Mouse (Mus musculus): Measurements from ENCODE around the gene Ccdc61. TPM values are rescaled to one million over a fixed set of nuclear protein-coding genes. Genes with fewer than 3 reads are reported as not detected.

Ccdc61 gene
- polyA plus RNA-seq, 1 experiment = 40.4 TPM

DNA sequence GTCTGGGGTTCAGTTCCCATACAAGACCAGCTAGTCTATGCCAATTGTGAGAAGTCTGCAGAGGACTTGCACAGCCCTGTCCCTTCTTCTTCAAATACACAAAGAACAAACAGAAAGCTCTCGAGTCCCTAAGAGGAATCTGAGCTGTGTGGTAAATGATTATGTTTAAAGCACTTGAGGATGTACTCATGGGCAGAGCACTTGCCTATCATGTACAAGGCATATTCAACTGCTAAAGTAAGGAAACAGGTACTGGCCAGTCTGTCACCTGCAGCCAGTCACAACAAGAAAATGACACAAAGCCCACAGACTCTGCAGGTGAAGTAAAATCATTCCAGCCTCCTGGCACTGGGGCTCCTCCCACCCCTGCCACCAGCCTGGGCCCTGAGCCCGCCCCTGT lies 9.7 kb downstream of the Ccdc61 start:
- 78% methylated on average over 2 of the region's 2 CpGs for WGBS
- no peak overlapping the region for H3K27ac ChIP-seq (ENCODE audit: control insufficient read depth, insufficient read depth, low read depth, low read length, poor library complexity)
- TF ChIP-seq POLR2A (IDR thresholded peaks at IDR 0.05; ENCODE audit: borderline replicate concordance, control insufficient read depth, low read depth, low read length) (no peak), CTCF (IDR thresholded peaks at IDR 0.05; ENCODE audit: control insufficient read depth, insufficient read depth, low read length) (no peak)
- no peaks in the 10 kb centered on the region for H3K4me1 ChIP-seq (ENCODE audit: control insufficient read depth, insufficient read depth, low read length)
- no peak overlapping the region for H3K4me3 ChIP-seq (replicated peaks; ENCODE audit: control insufficient read depth, low read depth, low read length)

DNA sequence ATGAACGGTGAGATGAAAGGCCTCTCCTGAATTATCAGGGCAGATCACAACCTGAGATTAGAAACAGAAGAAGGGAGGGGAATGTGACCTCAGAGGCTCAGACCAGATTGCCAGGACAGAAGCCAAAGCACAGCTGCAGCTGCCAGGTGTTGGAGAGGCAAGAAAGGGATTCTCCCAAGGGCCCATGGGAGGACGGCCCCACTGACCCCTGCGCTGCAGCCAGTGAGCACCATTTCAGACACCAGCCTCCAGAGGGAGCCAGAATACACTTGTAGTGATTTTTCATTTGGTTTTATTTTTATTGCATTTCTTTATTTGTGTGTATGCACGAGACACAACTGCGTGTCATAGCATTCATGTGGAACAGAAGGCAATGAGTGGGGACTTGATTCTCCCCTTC lies 13.7 kb downstream of the Ccdc61 start:
- no peak overlapping the region for H3K27ac ChIP-seq (ENCODE audit: control insufficient read depth, insufficient read depth, low read depth, low read length, poor library complexity)
- WGBS = 59% methylated on average over 5 of the region's 5 CpGs
- no peaks in the 10 kb centered on the region; the same call in 1 of the 2 replicates for H3K4me1 ChIP-seq (ENCODE audit: control insufficient read depth, insufficient read depth, low read length)
- H3K4me3 ChIP-seq (replicated peaks; ENCODE audit: control insufficient read depth, low read depth, low read length) = no peak overlapping the region
- TF ChIP-seq POLR2A (IDR thresholded peaks at IDR 0.05; ENCODE audit: borderline replicate concordance, control insufficient read depth, low read depth, low read length) = no peak
- peak; percentile 18; the same call in 1 of the 2 replicates for TF ChIP-seq CTCF (IDR thresholded peaks at IDR 0.05; ENCODE audit: control insufficient read depth, insufficient read depth, low read length)

- WGBS = 9% methylated on average over 41 of the region's 41 CpGs
- TF ChIP-seq CTCF (IDR thresholded peaks at IDR 0.05; ENCODE audit: control insufficient read depth, insufficient read depth, low read length) (no peak), POLR2A (IDR thresholded peaks at IDR 0.05; ENCODE audit: borderline replicate concordance, control insufficient read depth, low read depth, low read length) (peak; percentile 17; the same call in 1 of the 2 replicates)
Measured at GRCm38 (mm10) chr7:18893651-18894430, 16.4 kb downstream of the Ccdc61 start.

DNA sequence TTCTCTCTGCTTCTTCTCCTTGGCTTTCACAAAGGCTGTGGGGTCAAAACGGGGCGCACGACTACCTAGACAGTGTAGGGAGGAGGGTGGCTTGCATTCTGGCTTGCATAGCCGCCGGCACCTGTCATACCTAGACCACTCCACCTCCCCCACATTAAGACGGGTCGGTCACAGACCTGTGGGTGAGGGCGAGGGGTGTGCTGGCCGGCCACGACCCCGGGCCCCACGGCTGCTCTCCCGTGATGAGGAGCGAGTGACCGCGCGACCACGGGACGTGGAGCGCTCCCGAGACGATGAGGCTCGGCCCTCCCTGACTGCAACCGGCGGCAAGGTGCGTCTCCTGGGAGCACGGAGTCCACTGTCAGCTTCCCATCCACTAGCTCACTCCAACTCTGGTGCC lies 17.2 kb downstream of the Ccdc61 start:
- no peak overlapping the region for H3K4me3 ChIP-seq (replicated peaks; ENCODE audit: control insufficient read depth, low read depth, low read length)
- H3K4me1 ChIP-seq (ENCODE audit: control insufficient read depth, insufficient read depth, low read length) = no peaks in the 10 kb centered on the region; the same call in 1 of the 2 replicates
- no peak overlapping the region for H3K27ac ChIP-seq (ENCODE audit: control insufficient read depth, insufficient read depth, low read depth, low read length, poor library complexity)
- no peak for TF ChIP-seq POLR2A (IDR thresholded peaks at IDR 0.05; ENCODE audit: borderline replicate concordance, control insufficient read depth, low read depth, low read length)
- no peak for TF ChIP-seq CTCF (IDR thresholded peaks at IDR 0.05; ENCODE audit: control insufficient read depth, insufficient read depth, low read length)
- WGBS = 50% methylated on average over 27 of the region's 27 CpGs

More at GRCm38 (mm10) chr7:18893651-18894430, 16.4 kb downstream of the Ccdc61 start:
- H3K4me1 ChIP-seq (ENCODE audit: control insufficient read depth, insufficient read depth, low read length) = no peaks in the 10 kb centered on the region; the same call in 1 of the 2 replicates
- no peak overlapping the region for H3K4me3 ChIP-seq (replicated peaks; ENCODE audit: control insufficient read depth, low read depth, low read length)
- no peak overlapping the region for H3K27ac ChIP-seq (ENCODE audit: control insufficient read depth, insufficient read depth, low read depth, low read length, poor library complexity)

GRCm38 (mm10) chr7:18891872-18892599 lies 18.2 kb downstream of the Ccdc61 start:
- Histone ChIP-seq H3K27ac (ENCODE audit: control insufficient read depth, insufficient read depth, low read depth, low read length, poor library complexity) (no peak overlapping the region), H3K4me3 (replicated peaks; ENCODE audit: control insufficient read depth, low read depth, low read length) (peak overlapping the region; percentile 11), H3K4me1 (ENCODE audit: control insufficient read depth, insufficient read depth, low read length) (no peaks in the 10 kb centered on the region; the same call in 1 of the 2 replicates)
- WGBS = 10% methylated on average over 33 of the region's 33 CpGs
- TF ChIP-seq CTCF (IDR thresholded peaks at IDR 0.05; ENCODE audit: control insufficient read depth, insufficient read depth, low read length) (peak; percentile 85), POLR2A (IDR thresholded peaks at IDR 0.05; ENCODE audit: borderline replicate concordance, control insufficient read depth, low read depth, low read length) (0 out of 2 replicates have a peak, but pooled peaks have one; percentile 18)

DNA sequence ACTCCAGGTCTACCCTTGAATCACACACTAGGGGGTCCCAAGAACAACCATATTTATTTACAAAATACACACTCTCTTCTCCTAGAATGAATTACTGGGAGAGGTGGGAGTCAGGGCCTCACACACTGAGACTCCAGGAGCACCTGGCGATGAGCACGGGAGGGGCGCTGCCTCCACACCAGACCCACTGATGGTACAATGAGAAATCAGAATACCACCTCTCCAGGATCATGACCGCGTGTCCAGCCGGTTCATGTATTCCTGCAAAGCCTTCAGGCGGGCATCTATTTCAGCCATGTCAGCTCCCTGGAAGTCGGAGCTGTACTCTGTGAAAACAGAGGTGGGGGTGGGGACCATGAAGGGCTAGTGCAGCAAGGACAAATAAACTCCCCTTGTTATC lies 19.4 kb downstream of the Ccdc61 start:
- no peaks in the 10 kb centered on the region; the same call in 1 of the 2 replicates for H3K4me1 ChIP-seq (ENCODE audit: control insufficient read depth, insufficient read depth, low read length)
- TF ChIP-seq POLR2A (IDR thresholded peaks at IDR 0.05; ENCODE audit: borderline replicate concordance, control insufficient read depth, low read depth, low read length) = no peak
- no peak for TF ChIP-seq CTCF (IDR thresholded peaks at IDR 0.05; ENCODE audit: control insufficient read depth, insufficient read depth, low read length)
- H3K4me3 ChIP-seq (replicated peaks; ENCODE audit: control insufficient read depth, low read depth, low read length) = no peak overlapping the region
- H3K27ac ChIP-seq (ENCODE audit: control insufficient read depth, insufficient read depth, low read depth, low read length, poor library complexity) = no peak overlapping the region
- 90% methylated on average over 8 of the region's 8 CpGs for WGBS

DNA sequence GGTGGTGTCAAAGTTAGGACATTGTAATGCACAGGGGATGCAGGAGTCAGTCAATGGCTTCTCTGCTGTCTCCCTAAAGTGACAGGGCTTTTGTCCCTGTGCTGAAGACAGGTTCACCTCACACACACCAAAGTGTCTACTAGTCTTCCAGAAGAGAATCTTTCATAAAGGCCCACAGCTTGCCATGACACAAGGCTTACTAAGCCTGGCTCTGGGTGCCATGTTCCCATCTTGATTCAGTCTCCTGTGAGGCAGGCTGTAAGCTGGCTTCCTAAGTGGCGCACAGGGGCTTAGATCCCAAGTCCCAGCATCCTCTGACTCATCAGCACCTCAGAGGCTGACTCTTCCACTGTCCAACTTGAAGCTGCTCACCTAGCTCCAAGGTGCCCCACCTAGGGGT lies 23.3 kb downstream of the Ccdc61 start:
- Histone ChIP-seq H3K4me1 (ENCODE audit: control insufficient read depth, insufficient read depth, low read length) (peaks cover 4% of the 10 kb centered on the region), H3K4me3 (replicated peaks; ENCODE audit: control insufficient read depth, low read depth, low read length) (peak overlapping the region; percentile 78), H3K27ac (ENCODE audit: control insufficient read depth, insufficient read depth, low read depth, low read length, poor library complexity) (no peak overlapping the region)
- 85% methylated on average over 1 of the region's 1 CpGs for WGBS
- TF ChIP-seq CTCF (IDR thresholded peaks at IDR 0.05; ENCODE audit: control insufficient read depth, insufficient read depth, low read length) (no peak), POLR2A (IDR thresholded peaks at IDR 0.05; ENCODE audit: borderline replicate concordance, control insufficient read depth, low read depth, low read length) (no peak)

Measured in bone marrow, adult 2 months (tissue).